7 mouse cellular contexts compared by ENCODE assay signal in genomic region chr11:3132001-3132400, GRCm38 (mm10).
DNase-seq lines count a peak whose midpoint lies in the region; ATAC-seq and TF ChIP-seq lines count a peak whose summit lies in the region.
"Not testable (repeated sequence)": the region's sequence is repeated elsewhere in the genome, so short reads cannot be mapped to it uniquely, and the experiment has no call there.

No protein-coding gene starts in this region.

- H3K27me3 ChIP-seq in cerebellum, adult 2 months (ENCODE audit: control insufficient read depth, insufficient read depth, low read length); heart, postnatal 0 days (ENCODE audit: control insufficient read depth, insufficient read depth, low read length); midbrain, embryonic 14.5 days (ENCODE audit: control insufficient read depth, insufficient read depth, low read length): not testable (repeated sequence)

- H3K4me1 ChIP-seq in cerebellum, adult 2 months (ENCODE audit: control insufficient read depth, insufficient read depth, low read length); heart, postnatal 0 days (ENCODE audit: control insufficient read depth, insufficient read depth); midbrain, embryonic 14.5 days (ENCODE audit: control insufficient read depth, insufficient read depth, low read length): not testable (repeated sequence)

- 0 out of 2 replicates have a peak, but pooled peaks have one; percentile 4 for ATAC-seq in frontal cortex, adult (ENCODE audit: low TSS enrichment)
- ATAC-seq in heart, postnatal 0 days (ENCODE audit: insufficient read depth, low read depth) = peak; percentile 30
- ATAC-seq in midbrain, embryonic 14.5 days (ENCODE audit: low FRiP score, low TSS enrichment) = peak; percentile 38

- H3K9me3 ChIP-seq in heart, postnatal 0 days (replicated peaks; ENCODE audit: control insufficient read depth, low read length) = not testable (repeated sequence)
- peaks cover 12% of the 10 kb centered on the region for H3K9me3 ChIP-seq in midbrain, embryonic 14.5 days (ENCODE audit: control insufficient read depth, low read length)

- peak; percentile 62 to 75 for DNase-seq in cerebellum, adult 2 months
- not testable (repeated sequence) for DNase-seq in heart, postnatal 0 days (ENCODE audit: low spot score); midbrain, embryonic 14.5 days
- peak; percentile 69 for DNase-seq in kidney, postnatal 10 days
- DNase-seq in liver = peak; percentile 22
- peak; percentile 66 to 94 for DNase-seq in spleen, postnatal 4 days (ENCODE audit: low spot score in 2 of 2)

- not testable (repeated sequence) for TF ChIP-seq EP300 in heart, postnatal 0 days (IDR thresholded peaks at IDR 0.05; ENCODE audit: low read depth)

- not testable (repeated sequence) for H3K36me3 ChIP-seq in heart, postnatal 0 days (replicated peaks; ENCODE audit: control insufficient read depth, insufficient read depth, low read length); midbrain, embryonic 14.5 days (ENCODE audit: control insufficient read depth, insufficient read depth, low read length)

- not testable (repeated sequence) for H3K4me2 ChIP-seq in heart, postnatal 0 days (ENCODE audit: low read depth, low read length); midbrain, embryonic 14.5 days (ENCODE audit: low read length)

- H3K4me3 ChIP-seq in cerebellum, adult 2 months (replicated peaks; ENCODE audit: insufficient read depth, low read depth, low read length); heart, postnatal 0 days (ENCODE audit: low read depth, low read length); midbrain, embryonic 14.5 days (replicated peaks; ENCODE audit: low read depth, low read length): not testable (repeated sequence)

- TF ChIP-seq CTCF in cerebellum, adult 2 months (IDR thresholded peaks at IDR 0.05; ENCODE audit: borderline replicate concordance, insufficient read depth, low read depth, low read length); heart, postnatal 0 days (IDR thresholded peaks at IDR 0.05; ENCODE audit: low read depth): not testable (repeated sequence)

- H3K9ac ChIP-seq in heart, postnatal 0 days (replicated peaks; ENCODE audit: low read depth, low read length); midbrain, embryonic 14.5 days (replicated peaks; ENCODE audit: low read length): not testable (repeated sequence)

- whole genome bisulfite sequencing in cerebellum, adult 2 months = 86% methylated on average over 10 of the region's 10 CpGs
- WGBS in heart, postnatal 0 days = 86% methylated on average over 8 of the region's 10 CpGs
- 91% methylated on average over 6 of the region's 10 CpGs for WGBS in midbrain, embryonic 14.5 days

- not testable (repeated sequence) for TF ChIP-seq POLR2A in cerebellum, adult 2 months (IDR thresholded peaks at IDR 0.05; ENCODE audit: borderline replicate concordance, insufficient read depth, low read length)

- not testable (repeated sequence) for H3K27ac ChIP-seq in cerebellum, adult 2 months (ENCODE audit: insufficient read depth, low read length); heart, postnatal 0 days (ENCODE audit: low read depth); midbrain, embryonic 14.5 days (replicated peaks; ENCODE audit: low read depth, low read length)
